Comparison of ENCODE assay signal across 8 mouse cellular contexts in genomic region chr1:185482001-185482761, GRCm38 (mm10). TPM values are rescaled to one million over a fixed set of nuclear protein-coding genes. Genes with fewer than 3 reads are reported as not detected.
DNase-seq lines count a peak whose midpoint lies in the region; ATAC-seq and TF ChIP-seq lines count a peak whose summit lies in the region.

No protein-coding gene starts in this region.

- peak overlapping the region; percentile 45 for H3K4me3 ChIP-seq in ES-Bruce4 (ENCODE audit: low read depth, low read length)
- H3K4me3 ChIP-seq in forebrain, embryonic 12.5 days (replicated peaks), result no peak overlapping the region
- peak overlapping the region; percentile 36 for H3K4me3 ChIP-seq in layer of hippocampus, adult 2 months
- H3K4me3 ChIP-seq in midbrain, embryonic 16.5 days (ENCODE audit: low read depth, low read length), result no peak overlapping the region

- no peaks in the 10 kb centered on the region for H3K9me3 ChIP-seq in ES-Bruce4 (replicated peaks; ENCODE audit: control insufficient read depth, insufficient read depth, low read length, poor library complexity, severe bottlenecking)
- no peaks in the 10 kb centered on the region for H3K9me3 ChIP-seq in forebrain, embryonic 12.5 days
- no peaks in the 10 kb centered on the region for H3K9me3 ChIP-seq in midbrain, embryonic 16.5 days (replicated peaks; ENCODE audit: control insufficient read depth, low read length, poor library complexity, severe bottlenecking)

- TF ChIP-seq CTCF in ES-Bruce4 (IDR thresholded peaks at IDR 0.05; ENCODE audit: low read depth, low read length), result no peak
- TF ChIP-seq CTCF in layer of hippocampus, adult 2 months (conservative IDR thresholded peaks at IDR 0.05), result no peak

- peak; percentile 65 for ATAC-seq in cerebellum, adult (ENCODE audit: insufficient number of reproducible peaks, low FRiP score, low TSS enrichment)
- ATAC-seq in forebrain, embryonic 12.5 days (ENCODE audit: low FRiP score), result peak; percentile 27; the same call in 1 of the 2 replicates
- ATAC-seq in midbrain, embryonic 16.5 days, result peak; percentile 71

- peak overlapping the region; percentile 22 for H3K4me2 ChIP-seq in forebrain, embryonic 12.5 days
- H3K4me2 ChIP-seq in midbrain, embryonic 16.5 days (ENCODE audit: low read length), result peak overlapping the region; percentile 28

- H3K27ac ChIP-seq in ES-Bruce4 (ENCODE audit: insufficient read depth, low read length), result no peak overlapping the region
- H3K27ac ChIP-seq in forebrain, embryonic 12.5 days, result peak overlapping the region; percentile 66
- H3K27ac ChIP-seq in layer of hippocampus, adult 2 months, result peak overlapping the region; percentile 68
- H3K27ac ChIP-seq in midbrain, embryonic 16.5 days (ENCODE audit: low read length), result peak overlapping the region; percentile 29

- H3K4me1 ChIP-seq in ES-Bruce4 (ENCODE audit: control insufficient read depth, insufficient read depth, low read length), result no peaks in the 10 kb centered on the region
- peaks cover 19% of the 10 kb centered on the region for H3K4me1 ChIP-seq in forebrain, embryonic 12.5 days
- peaks cover 11% of the 10 kb centered on the region; the same call in 1 of the 2 replicates for H3K4me1 ChIP-seq in midbrain, embryonic 16.5 days (ENCODE audit: control insufficient read depth, insufficient read depth, low read length)

- WGBS in forebrain, embryonic 12.5 days, result 66% methylated on average over 19 of the region's 19 CpGs
- 41% methylated on average over 19 of the region's 19 CpGs for WGBS in midbrain, embryonic 16.5 days

- H3K36me3 ChIP-seq in ES-Bruce4 (ENCODE audit: control insufficient read depth, insufficient read depth, low read length, poor library complexity, severe bottlenecking), result no peaks in the 10 kb centered on the region
- no peaks in the 10 kb centered on the region for H3K36me3 ChIP-seq in forebrain, embryonic 12.5 days (replicated peaks)
- H3K36me3 ChIP-seq in midbrain, embryonic 16.5 days (ENCODE audit: control insufficient read depth, insufficient read depth, low read length), result no peaks in the 10 kb centered on the region

- no peaks in the 10 kb centered on the region for H3K27me3 ChIP-seq in ES-Bruce4 (ENCODE audit: control insufficient read depth, insufficient read depth, low read length, poor library complexity, severe bottlenecking)
- H3K27me3 ChIP-seq in forebrain, embryonic 12.5 days, result no peaks in the 10 kb centered on the region
- no peaks in the 10 kb centered on the region for H3K27me3 ChIP-seq in midbrain, embryonic 16.5 days (ENCODE audit: control insufficient read depth, insufficient read depth, low read depth, low read length)

- peak; percentile 37 to 58 for DNase-seq in layer of hippocampus, adult 2 months (ENCODE audit: low spot score in 2 of 2)
- DNase-seq in thymus, adult 18-20 months, result no peak
- no peak for DNase-seq in spleen, adult 12 weeks (ENCODE audit: low spot score)
- DNase-seq in heart, adult 9 months (ENCODE audit: low spot score in 2 of 2), result no peak

- no peak for TF ChIP-seq POLR2A in ES-Bruce4 (IDR thresholded peaks at IDR 0.05; ENCODE audit: insufficient read depth, low read length)

- TF ChIP-seq EP300 in ES-Bruce4 (IDR thresholded peaks at IDR 0.05; ENCODE audit: insufficient read depth, low read depth, low read length), result no peak

- H3K9ac ChIP-seq in ES-Bruce4 (ENCODE audit: low read depth, poor library complexity, severe bottlenecking), result 0 out of 2 replicates have a peak overlapping the region, but pooled peaks have one; percentile 27
- H3K9ac ChIP-seq in forebrain, embryonic 12.5 days, result no peak overlapping the region
- H3K9ac ChIP-seq in midbrain, embryonic 16.5 days (ENCODE audit: low read depth, low read length), result no peak overlapping the region

RNA-seq across cellular contexts. Expression of gene Slc30a10, which starts 27.5 kb away (rescaled TPM):
- not detected in 2 replicates for polyA plus RNA-seq in ES-Bruce4 (2011; ENCODE audit: insufficient read depth, insufficient read length, low read depth, missing spikeins)
- 4.4 and 4.6 TPM in 2 replicates for polyA plus RNA-seq in forebrain, embryonic 12.5 days (2016; fragmentation: Nextera tagmentation; extraction: Ambion mirVana)
- 1 to 10 TPM; 8.5 to 9.0 TPM for total RNA-seq in layer of hippocampus, adult 2 months (2021)
- 6.5 and 7.9 TPM in 2 replicates for polyA plus RNA-seq in midbrain, embryonic 16.5 days (2015; fragmentation: Nextera tagmentation; extraction: Ambion mirVana)

Comparison
In these comparisons a context has a peak if more than half of its experiments do, and no peak if none do; other contexts are left out.
1. H3K4me3 ChIP-seq: peak in ES-Bruce4 (single experiment) and layer of hippocampus, adult 2 months (single experiment); none in forebrain, embryonic 12.5 days (single experiment) and midbrain, embryonic 16.5 days (single experiment).
2. DNase-seq: peak in layer of hippocampus, adult 2 months (2 of 2); none in thymus, adult 18-20 months (0 of 2), spleen, adult 12 weeks (single experiment) and heart, adult 9 months (0 of 2).
3. Peak in every context shown above with its lines, with median percentiles within 50 percentile points of each other: ATAC-seq.